Mouse (Mus musculus): Measurements from ENCODE around the gene Coa4.

DNA sequence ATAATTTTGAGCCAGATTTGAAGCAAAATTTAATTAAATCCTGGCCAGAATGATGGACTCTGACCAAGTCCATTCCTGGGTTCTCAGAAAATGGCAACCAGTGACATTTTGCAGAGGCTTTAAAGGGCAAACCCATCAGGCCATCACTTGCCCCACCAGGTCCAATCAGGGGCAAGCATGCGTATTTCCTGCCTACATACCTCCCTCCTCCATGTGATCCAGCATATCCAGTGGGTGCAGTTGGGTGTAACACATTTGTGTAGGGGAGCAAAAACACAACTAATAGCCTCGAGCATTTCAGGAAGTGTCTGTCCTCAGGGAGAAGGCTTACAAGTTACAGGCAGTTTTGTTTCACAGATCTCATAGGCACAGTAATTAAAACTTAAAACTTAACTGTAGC lies 49.6 kb upstream of the Coa4 start:
- no peak for TF ChIP-seq CTCF (IDR thresholded peaks at IDR 0.05; ENCODE audit: low read depth)
- no peak for TF ChIP-seq EP300 (IDR thresholded peaks at IDR 0.05; ENCODE audit: low read depth)
